Mouse (Mus musculus): ENCODE results near the gene Fyb2.
A peak's percentile ranks its signal among the peaks of the same experiment; 100 is the strongest.

Fyb2 gene

GRCm38 (mm10) chr4:104941895-104942294 is 28.6 kb downstream of the Fyb2 start:
- DNase-seq: no peak

DNA sequence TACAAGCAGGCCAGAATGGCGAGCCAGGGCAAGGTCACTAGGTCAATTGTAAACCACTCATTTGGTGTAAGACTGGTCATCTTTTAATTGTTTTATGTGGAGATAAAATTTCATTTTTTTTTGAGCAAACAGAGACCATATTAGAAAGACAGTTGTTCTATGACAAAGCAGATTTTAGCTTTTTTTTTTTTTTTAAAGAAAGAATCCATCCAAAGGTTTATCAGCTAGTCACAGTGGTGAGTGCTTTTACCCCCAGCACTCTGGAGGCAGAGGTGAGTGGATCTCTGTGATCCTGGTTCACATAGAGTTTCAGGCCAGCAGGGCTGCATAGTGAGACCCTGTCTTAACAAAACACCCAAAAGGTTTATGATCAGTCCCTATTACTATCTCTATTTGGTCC is 31.2 kb downstream of the Fyb2 start:
- DNase-seq: no peak

- peak; percentile 52 to 55 for DNase-seq
Observed at GRCm38 (mm10) chr4:104948886-104949285, 35.6 kb downstream of the Fyb2 start.

DNA sequence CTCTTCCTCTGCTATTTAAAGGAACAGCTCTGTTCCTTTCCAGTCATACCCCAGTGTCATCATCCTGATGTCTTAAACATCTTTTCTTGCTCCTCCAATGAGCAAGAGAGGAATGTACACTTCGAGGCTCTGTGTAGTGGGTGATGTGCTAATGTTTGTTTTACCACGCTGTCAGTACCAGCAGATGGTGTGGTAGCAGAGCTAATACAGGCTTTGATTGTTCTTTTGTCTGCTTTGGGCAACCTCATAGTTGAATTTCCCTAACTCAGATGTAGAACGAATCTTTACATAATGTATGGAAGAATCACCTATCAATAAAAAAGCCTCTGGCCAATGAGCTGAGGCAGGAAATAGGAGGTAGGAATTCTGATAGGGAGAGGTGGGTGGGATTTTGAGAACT is 36.0 kb downstream of the Fyb2 start:
- no peak for DNase-seq

DNA sequence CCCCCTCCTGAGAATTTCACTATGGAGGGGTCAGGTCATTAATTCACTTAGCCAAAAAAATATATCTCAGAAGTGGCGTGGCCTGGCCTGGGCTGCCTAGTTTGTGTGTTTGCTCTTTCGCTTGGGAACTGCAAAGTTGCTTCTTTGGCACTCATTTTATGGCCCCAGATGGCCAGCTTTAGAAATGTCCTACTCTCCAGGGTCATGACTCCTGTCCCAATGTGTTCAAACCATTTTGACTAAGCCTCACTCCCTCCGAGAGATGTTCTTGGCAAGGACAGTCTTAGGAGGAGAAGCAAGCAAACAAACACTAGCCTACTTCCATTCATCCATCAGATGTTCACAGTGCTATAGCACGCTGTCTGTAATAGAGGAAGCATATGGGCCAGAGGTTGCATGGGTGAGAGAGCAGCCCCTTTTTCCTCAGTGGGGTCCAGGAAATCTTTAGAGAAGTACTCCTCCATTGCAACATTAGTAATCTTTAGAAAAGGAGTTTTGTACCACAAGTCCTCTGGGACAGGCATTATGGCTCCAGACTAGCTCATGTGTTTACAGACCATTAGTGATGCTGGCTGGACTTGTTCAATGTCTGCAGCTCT is 38.1 kb downstream of the Fyb2 start:
- DNase-seq: peak in 1 of 2 experiments; percentile 49

DNA sequence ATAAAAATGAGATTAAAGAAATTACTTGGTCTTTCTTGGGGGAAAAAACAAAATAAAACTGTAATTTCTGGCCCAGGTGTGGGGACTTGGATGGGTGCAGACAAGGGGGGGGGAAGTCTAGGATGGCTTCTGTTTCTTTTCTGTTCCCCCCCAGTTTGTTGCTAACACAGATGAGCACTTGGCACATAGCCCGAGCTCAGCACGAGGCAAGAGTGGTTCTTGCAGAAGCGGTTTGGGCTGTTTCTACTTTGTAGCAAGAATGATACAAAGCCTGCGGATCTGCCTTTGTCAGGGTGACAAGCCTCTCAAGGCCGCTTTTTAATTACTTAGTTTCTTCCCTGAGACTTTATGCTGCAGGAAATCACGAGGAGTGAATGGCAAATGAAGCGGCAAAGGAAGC is 43.4 kb downstream of the Fyb2 start:
- DNase-seq: peak in 1 of 2 experiments; percentile 8

- DNase-seq: no peak
Observed at GRCm38 (mm10) chr4:104961431-104961830, 48.2 kb downstream of the Fyb2 start.

- DNase-seq: peak; percentile 10 to 22
Observed at GRCm38 (mm10) chr4:104972606-104973005, 59.4 kb downstream of the Fyb2 start.

- DNase-seq: no peak
Observed at GRCm38 (mm10) chr4:104975162-104975830, 62.0 kb downstream of the Fyb2 start.

GRCm38 (mm10) chr4:104985960-104986632 is 72.8 kb downstream of the Fyb2 start:
- DNase-seq: peak; percentile 60 to 73

- peak in 1 of 2 experiments; percentile 10 for DNase-seq
Observed at GRCm38 (mm10) chr4:104987631-104988030, 74.4 kb downstream of the Fyb2 start.

- no peak for DNase-seq
Observed at GRCm38 (mm10) chr4:104988102-104988501, 74.8 kb downstream of the Fyb2 start.

GRCm38 (mm10) chr4:104988709-104989108 is 75.5 kb downstream of the Fyb2 start:
- DNase-seq: no peak

- DNase-seq: no peak
Observed at GRCm38 (mm10) chr4:104990016-104990415, 76.8 kb downstream of the Fyb2 start.

GRCm38 (mm10) chr4:104990686-104991085 is 77.4 kb downstream of the Fyb2 start:
- DNase-seq: no peak

DNA sequence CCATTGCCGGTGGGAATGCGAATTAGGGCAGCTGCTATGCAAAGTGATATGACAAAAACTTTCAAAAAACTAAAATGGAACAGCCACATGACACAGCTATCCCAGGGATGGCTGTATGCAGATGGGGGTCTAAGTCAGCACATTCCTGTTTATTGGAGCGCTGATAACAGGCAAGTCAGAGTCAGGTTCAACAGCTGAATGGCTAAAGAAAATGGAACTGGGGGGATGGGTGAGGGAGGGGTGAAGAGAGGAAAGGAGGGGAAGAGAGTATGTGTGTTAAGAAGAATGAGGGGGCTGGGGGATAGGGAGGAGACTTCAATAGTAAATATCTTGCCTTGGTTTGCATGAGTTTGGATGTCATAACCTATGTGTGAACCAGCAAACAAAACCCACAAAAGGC is 79.0 kb downstream of the Fyb2 start:
- DNase-seq: no peak

DNA sequence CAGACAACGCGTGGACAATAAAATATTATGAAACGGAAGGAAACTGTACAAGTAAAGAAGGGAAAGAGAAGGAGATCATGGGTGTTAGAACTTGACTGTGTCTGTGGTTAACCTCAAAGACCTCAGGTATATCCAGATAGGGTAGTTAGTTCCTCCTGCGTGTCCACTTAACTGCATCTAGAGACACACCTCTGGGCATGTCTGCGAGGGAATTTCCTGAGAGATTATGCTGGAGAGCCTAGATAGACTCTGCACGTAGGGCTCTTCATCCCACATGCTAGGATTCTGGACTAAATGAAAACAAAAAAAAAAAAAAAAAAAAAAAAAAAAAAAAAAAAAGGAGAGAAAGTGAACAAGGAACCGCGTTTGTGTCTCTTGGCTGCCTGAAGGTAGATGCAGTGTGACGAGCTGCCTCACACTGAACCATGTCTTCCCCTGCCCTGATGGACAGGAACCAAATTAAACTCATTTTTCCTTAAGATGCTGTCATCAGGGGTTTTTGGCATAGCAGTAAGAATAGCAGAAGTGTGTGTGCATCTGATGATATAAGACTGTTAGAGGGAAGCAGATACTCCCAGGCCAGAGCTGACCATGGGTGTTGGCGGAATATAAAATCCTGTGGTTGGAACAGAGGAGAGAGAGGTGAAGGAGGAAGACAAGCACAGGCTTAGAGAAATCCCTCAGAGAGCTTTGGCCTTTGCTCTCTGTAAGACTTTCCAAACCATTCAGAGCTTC is 80.1 kb downstream of the Fyb2 start:
- no peak for DNase-seq

DNA sequence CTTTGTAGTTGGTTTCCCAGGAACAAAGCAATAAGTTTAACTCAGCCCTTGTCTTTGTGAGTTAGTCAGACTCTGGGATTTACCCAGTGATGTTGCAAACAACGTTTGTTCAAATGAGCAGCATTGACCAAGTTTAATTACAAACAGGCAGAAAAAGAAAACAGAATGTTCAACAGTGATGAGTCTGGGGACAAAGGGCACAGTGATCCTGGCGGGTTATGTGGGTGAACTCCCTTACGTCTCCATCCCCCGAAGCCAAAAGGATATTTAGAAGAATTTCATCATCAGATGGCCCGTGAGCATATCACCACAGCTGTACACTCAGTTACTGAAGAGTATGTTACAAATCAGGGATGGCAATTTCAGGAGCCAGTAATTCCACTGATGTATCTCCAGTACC is 86.4 kb downstream of the Fyb2 start:
- DNase-seq: peak; percentile 28 to 43

DNA sequence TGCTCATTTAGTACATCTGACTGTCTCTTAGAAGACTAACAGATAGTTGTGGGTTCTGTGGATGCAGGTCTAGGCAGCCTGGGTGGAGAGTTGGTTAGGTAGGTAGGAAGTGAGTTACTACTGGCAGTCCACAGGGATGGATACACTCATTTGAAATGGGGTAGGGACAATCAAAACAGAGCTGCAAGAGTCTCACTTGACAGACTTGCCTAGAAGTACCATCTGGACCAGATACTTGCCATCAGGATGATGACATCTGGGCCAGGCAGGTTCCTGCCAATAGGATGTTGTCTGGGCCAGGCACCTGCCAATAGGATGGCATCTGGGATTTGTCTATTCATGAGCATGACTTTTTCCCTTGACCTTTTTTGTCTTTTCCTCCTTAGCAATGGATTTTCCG is 88.5 kb downstream of the Fyb2 start:
- no peak for DNase-seq

- no peak for DNase-seq
Observed at GRCm38 (mm10) chr4:105004135-105004534, 90.9 kb downstream of the Fyb2 start.

DNA sequence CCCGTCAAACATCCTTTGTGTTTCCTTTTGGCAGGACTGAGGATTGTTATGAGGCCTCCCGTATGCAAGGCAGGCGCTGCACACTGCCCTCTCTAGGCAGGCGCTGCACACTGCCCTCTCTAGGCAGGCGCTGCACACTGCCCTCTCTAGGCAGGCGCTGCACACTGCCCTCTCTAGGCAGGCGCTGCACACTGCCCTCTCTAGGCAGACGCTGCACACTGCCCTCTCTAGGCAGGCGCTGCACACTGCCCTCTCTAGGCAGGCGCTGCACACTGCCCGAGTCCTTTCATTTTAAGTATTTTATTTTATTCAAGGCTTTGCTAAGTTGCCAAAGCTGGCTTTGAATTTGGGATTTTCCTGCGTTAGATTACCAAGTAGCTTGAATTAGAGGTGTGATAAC is 91.4 kb downstream of the Fyb2 start:
- peak in 1 of 2 experiments; percentile 29 for DNase-seq

DNA sequence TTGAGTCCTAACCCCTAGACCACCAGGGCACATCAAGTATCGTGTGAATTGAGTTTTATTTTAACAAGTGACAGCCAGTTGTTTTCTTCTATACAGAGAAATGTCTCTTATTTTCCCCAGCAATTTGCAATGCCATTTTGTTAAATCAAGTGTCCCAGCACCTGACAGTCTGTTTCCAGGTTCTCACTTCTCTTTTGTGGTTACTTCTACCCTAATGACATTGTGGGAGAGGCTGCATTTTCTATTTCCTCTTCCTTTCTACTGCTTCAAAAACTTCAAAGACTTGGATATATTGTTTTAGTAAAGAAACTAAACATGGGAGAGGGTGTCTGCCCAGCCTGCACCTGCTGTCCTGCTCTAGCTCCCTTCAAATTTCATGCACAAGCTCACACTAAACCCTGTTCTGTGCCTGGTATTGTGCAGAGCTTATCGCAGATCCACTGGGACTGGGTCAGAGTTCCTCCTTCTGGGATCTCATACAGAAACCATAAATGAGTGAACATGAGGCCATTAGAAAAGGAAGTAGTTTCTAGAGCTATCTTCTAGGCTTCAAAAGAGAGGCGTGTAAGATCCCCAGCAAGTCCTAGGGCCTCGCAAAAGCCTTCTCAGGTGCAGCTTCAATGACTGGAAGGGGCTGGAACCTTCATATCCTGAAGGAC is 94.2 kb downstream of the Fyb2 start:
- DNase-seq: no peak

- no peak for DNase-seq
Observed at GRCm38 (mm10) chr4:105013718-105014117, 100.5 kb downstream of the Fyb2 start.

Measured in kidney, postnatal 36 days (tissue).